Mouse (Mus musculus): ENCODE results near the gene Fgfr2.

The Fgfr2 gene

DNA sequence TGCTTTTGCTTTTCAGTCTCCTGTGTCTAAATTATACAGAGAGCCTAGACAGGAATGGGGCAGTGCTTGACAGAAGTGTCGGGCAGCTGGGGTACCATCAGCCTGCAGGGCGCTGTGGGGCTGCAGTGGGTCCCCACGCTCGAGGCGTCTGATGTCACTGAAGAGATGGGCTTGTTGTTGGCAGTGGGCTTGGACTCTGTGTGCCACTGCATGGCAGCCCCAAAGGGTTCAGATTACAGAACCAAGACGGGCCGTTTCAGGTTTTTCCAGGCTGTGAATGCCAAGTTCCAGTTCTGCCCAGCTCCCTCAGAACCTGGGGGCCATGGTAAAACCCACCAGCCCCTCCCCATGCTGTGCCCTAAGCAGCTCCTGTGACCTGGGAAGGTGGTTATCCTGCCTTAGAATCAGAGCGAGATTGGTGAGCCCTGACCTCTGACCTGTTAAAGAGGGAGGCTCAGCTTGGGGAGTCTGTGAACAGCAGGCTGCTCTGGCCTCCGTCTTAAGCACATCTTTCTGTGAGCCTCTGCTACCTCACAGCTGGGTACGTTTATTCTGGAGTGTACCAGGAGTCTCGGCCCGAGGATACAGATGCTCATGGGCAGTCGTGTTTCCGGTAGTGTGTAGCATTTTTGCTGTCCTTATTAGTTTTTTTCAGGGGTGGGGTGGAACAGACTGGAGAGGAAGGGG is 465.6 kb downstream of the Fgfr2 start:
- no peak for DNase-seq (ENCODE audit: low spot score)

GRCm38 (mm10) chr7:132656548-132656947 is 466.6 kb downstream of the Fgfr2 start:
- peak; percentile 81 for DNase-seq (ENCODE audit: low spot score)

DNA sequence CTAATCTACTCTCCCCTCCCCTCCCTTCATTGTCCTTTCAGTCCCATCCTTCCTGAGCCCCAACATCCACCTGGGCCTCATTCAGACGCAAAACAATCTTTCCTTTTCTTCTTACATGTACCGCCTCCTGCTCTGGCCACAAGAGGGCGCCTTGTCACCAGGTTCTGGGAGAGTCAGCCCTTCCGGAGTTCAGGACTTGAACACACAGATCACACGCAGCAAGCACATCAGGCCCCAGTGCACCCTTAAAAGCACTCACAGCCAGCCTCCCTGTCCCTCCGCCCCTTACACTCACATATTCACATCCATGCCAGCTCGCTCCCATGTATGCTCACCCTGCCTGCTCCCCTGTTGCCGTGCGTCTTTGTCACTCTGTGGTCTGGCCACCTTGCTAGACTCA is 467.1 kb downstream of the Fgfr2 start:
- peak; percentile 70 for DNase-seq (ENCODE audit: low spot score)

DNA sequence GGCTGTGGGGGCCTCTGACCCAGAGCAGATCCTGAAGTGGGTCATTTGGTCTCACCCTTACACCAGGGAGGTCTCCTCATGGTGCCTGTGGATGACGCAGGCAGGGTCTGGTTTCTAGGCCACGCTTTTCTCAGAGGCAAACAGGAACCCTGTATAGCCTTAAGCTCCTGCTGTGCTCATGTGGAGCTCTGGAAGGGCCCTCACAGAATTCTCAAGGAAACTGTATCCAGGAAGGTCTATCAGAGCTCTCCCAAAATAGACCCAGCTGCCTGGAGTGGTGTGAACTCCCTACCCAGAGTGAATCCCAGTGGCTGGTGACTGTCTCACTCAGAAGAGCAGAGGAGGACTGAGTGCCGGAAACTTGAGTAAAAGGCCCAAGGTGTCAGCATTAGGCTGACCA is 468.7 kb downstream of the Fgfr2 start:
- DNase-seq (ENCODE audit: low spot score), result no peak

DNA sequence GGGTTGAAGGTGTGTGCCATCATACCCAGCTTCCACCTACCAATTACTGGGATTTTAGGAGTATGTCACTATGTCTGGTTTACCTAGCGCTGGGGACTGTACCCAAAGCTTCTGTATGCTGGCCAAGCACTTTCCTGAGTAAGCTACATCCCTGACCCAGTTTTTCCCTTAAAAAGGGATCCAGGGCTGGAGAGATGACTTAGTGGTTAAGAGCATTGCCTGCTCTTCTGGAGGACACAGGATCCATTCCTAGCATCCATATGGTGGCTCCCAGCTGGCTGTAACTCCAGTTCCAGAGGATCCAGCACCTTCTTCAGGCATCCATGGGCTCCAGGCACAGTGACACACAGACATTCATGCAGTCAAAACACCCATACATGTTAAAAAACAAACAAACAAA is 476.6 kb downstream of the Fgfr2 start:
- no peak for DNase-seq (ENCODE audit: low spot score)

DNA sequence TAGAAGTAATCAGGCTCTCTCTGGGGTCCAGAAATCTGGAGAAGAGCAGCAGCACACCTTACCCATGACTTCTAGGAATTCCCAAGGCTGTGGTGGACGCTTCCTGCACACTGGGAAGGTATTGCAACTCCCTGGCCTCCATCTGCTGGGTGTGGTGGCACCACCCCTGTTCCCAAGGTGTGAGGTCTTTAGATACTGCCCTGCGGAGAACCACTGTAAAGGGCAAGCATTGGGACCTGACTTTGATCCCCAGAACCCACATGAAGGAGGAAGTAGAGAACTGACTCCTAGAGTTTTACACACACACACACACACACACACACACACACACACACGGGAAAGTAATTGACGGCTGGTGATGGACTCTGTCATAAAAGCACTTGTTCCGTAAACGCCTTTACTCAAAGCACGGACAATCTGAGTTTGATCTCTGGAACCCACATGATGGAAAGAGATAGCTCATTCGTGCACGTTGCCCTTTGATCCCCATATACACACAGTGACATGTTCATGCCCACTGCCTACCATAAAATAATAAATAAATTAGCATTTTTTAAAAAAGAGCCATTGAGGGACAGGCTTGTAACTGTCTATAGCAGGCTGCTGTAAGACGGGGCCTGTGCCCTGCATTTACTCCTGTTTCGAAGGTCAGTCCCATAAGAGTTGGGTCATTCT is 478.4 kb downstream of the Fgfr2 start:
- no peak for DNase-seq (ENCODE audit: low spot score)

DNA sequence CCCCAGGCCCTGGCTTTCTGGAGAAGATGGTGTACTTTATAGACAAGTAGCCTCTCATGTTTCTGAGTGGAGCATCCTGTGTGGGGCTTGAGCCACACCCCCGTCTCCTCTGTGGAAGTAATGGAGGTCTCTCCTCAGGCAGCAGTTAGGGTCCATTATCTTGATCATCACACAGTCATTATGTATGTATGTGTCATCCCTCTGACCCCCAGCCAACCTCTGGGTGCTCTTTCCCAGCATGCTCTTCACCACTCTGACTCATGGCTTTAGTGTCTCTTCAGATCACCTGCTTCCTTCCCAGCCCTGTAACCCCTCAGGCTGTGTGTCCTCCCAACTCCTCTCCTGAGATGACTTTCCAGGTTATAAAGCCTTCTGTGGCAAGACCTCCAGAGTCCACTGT is 481.5 kb downstream of the Fgfr2 start:
- no peak for DNase-seq (ENCODE audit: low spot score)

DNA sequence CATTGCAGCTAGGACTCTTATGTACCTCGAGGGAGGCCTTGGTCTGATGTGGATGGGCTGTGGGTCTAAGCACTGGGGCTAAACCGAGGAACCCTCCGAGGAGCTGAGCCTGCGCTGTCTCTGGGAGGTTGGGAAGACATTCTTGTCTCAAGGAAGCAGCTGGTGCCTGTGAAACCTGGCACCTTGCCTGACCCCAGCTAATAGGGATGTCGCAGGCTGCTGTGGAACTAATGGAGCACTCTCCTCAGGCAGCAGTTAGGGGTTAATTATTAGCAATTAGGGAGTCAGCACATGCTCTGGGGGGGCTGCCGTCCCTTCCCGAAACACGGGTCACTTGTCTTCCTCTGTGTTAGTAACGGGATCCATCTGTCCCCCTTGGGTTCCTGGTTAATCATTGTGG is 482.2 kb downstream of the Fgfr2 start:
- DNase-seq (ENCODE audit: low spot score), result no peak

DNA sequence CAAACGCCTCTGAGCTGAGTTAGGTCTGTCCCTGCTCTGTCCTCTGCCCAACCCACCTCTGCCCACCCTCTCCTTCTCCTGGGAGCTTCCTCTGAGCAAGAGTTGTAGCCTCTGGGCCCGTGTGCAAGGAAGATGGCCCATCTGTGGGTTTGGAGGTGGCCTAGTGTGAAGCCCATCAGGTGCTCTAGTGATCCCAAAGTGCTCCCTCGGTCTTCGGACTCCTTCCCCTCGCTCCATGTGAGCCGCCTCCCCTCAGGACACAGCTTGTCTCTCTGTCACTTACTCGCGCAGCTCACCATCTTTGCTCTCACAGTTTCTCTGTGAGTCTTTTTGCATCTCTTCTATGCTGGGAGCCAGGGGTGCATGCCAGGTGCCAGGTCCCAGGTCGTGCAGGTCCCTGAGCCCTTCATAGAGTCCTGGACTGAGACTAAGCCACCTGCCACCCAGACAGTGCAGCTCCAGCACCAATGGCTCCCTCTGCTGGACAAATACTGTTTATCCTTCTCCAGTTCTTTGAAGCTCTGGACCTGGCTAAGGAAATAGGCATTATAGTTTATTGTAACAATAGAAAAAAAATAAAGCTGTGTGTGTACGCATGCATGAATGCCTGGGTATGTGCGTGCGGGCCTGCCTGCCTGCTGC is 484.6 kb downstream of the Fgfr2 start:
- no peak for DNase-seq (ENCODE audit: low spot score)

DNA sequence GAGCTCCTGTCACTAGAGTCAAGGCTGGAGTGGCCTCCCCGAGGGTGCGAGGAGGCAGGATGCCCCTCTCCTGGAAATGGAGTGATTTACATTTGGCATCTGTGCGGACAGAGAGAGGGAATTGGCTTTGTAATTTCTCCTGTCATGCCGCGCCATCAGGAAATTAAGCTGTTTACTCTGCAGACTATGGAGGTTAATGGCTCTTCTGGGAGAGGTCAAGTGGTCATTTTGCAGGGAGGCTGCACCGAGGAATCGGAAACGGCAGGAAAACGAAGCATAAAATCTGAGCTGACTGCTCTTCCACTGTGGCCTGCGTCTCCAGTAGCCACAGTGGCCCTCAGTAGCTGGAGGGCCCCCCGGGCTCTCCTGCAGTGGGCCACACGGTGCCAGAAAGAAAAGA is 485.9 kb downstream of the Fgfr2 start:
- DNase-seq (ENCODE audit: low spot score), result no peak

- peak; percentile 38 for DNase-seq (ENCODE audit: low spot score)
These were observed 491.8 kb downstream of the Fgfr2 start for GRCm38 (mm10) chr7:132631313-132631712.

GRCm38 (mm10) chr7:132627448-132627847 is 495.7 kb downstream of the Fgfr2 start:
- DNase-seq (ENCODE audit: low spot score), result no peak

DNA sequence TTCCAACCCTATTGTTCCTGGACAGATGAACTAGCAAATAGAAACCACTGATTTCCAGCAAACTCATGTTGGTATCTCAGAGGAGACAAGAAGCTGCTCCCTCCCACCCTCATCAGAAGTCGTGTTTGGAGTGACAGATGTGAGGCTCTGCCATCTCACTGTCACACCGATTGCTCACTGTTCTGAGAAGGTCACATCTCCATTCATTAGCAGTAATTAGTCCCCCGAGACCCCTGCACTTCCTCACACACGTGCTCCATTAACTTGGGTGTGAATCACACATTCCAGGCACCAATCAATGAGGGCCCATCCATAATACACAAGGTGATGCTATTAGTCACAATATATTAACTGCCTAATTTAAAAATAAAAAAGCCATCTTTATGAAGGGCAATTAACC is 497.0 kb downstream of the Fgfr2 start:
- DNase-seq (ENCODE audit: low spot score), result no peak

DNA sequence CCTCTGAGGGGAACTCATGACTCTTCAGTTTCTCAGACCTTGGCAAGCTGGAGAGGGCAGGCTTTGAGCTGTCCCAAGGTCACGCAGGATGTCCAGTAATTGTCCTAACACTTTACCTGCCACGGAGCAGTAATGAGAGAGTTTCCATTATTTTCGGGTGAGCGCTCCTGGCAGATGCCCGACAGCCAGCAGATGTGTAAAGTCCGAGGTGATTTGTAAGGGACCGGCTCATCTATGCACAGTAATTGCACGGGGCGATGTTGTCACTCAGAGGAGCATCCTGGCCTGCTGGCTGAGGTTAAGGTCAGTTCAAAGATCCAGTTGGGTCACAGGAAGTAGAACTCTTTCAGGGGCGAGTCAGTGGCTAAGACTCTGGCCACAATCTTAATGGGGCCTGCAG is 499.0 kb downstream of the Fgfr2 start:
- no peak for DNase-seq (ENCODE audit: low spot score)

- no peak for DNase-seq (ENCODE audit: low spot score)
These were observed 502.9 kb downstream of the Fgfr2 start for GRCm38 (mm10) chr7:132619975-132620918.

GRCm38 (mm10) chr7:132619549-132619948 is 503.6 kb downstream of the Fgfr2 start:
- no peak for DNase-seq (ENCODE audit: low spot score)

GRCm38 (mm10) chr7:132617021-132617564 is 506.1 kb downstream of the Fgfr2 start:
- no peak for DNase-seq (ENCODE audit: low spot score)

DNA sequence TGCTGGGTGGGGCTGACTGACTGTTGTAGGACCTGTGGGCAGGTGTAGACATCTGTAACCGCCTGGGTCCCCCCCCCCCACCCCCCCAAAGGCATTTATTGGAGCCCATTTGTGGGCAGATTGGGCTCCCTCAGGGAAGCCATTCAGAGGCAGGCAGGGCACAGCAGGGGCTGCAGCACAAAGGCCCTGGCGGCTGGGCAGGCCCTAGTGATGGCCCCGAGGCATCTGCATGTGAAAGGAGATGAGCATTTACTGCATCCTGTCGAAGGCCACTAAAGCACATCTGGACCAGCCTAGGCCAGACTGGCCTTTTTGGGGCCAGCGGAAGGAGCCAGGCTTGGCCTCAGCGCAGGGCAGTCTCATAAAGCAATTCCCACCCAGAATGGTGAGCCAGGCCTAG is 506.8 kb downstream of the Fgfr2 start:
- no peak for DNase-seq (ENCODE audit: low spot score)

- no peak for DNase-seq (ENCODE audit: low spot score)
These were observed 507.8 kb downstream of the Fgfr2 start for GRCm38 (mm10) chr7:132615346-132615745.

DNA sequence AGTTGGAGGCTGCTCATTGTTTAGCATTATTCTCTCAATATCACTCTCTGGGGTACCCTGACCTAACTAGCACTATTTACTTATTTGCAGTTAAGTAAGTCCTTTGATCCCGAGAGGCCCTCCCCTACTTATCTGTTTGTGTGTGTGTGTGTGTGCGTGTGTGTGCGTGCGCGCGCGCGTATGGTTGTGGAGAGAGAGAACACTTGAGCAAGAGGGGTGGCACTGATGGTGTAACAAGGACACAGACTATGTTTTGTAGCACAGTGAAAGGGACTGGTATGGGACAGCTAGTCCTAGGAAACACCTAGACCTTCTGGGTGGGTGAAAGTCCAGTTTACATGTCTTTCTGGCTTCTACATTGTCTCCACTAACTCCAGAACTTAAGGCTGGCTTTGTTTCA is 511.6 kb downstream of the Fgfr2 start:
- no peak for DNase-seq (ENCODE audit: low spot score)

- peak; percentile 43 for DNase-seq (ENCODE audit: low spot score)
These were observed 512.5 kb downstream of the Fgfr2 start, which contains the start of gene Lhpp for GRCm38 (mm10) chr7:132610468-132611318. Gene Lhpp (plus strand): TSS chr7:132610638.
